Mouse (Mus musculus) limb, embryonic 13.5 days (tissue): ENCODE measurements at regions not wholly inside any gene's neighbourhood (a gene's known extent, or its start where the extent isn't known, plus 50 kb on each side); places are given as distances from the start of the nearest gene placed in this dataset.

Experiments
- ATAC-seq: fragments of 200-750 bp; cut with Nextera tagmentation; 2 replicates; pipeline ENCODE4 v1.8.0; 2017; ENCODE audit warnings: low read depth, moderate number of reproducible peaks, moderate TSS enrichment; ENCODE audit not compliant: low FRiP score
- H3K27ac ChIP-seq: fragments of 300-500 bp; sonication (generic); 2 replicates; pipeline ENCODE4 v1.5.1; 2015; ENCODE audit warnings: inconsistent platforms, mild to moderate bottlenecking, moderate library complexity
- H3K27me3 ChIP-seq: fragments of 300-500 bp; sonication (generic); 2 replicates; pipeline ENCODE4 v1.6.1; 2015; ENCODE audit warnings: mild to moderate bottlenecking, inconsistent platforms
- H3K36me3 ChIP-seq: fragments of 300-500 bp; sonication (generic); 2 replicates; pipeline ENCODE4 v1.6.1; 2015; ENCODE audit warnings: inconsistent platforms, mild to moderate bottlenecking, moderate library complexity
- H3K4me1 ChIP-seq: fragments of 300-500 bp; sonication (generic); 2 replicates; pipeline ENCODE4 v1.6.1; 2015; ENCODE audit warnings: inconsistent platforms
- H3K4me2 ChIP-seq: fragments of 300-500 bp; sonication (generic); replicated peaks from 2 replicates; pipeline ENCODE4 v1.6.1; 2015; ENCODE audit warnings: inconsistent platforms, mild to moderate bottlenecking, moderate library complexity
- H3K4me3 ChIP-seq: fragments of 300-500 bp; sonication (generic); 2 replicates; pipeline ENCODE4 v1.5.1; 2015; ENCODE audit warnings: moderate library complexity, mild to moderate bottlenecking, inconsistent platforms
- H3K9ac ChIP-seq: fragments of 300-500 bp; sonication (generic); 2 replicates; pipeline ENCODE4 v1.6.1; 2015; ENCODE audit warnings: mild to moderate bottlenecking, inconsistent platforms
- H3K9me3 ChIP-seq: fragments of 300-500 bp; sonication (generic); 2 replicates; pipeline ENCODE4 v1.6.1; 2016; ENCODE audit warnings: inconsistent platforms
- WGBS: fragments of 180-500 bp; shearing (Covaris S2); methylation state at CpG from one replicate; pipeline ENCODE4 v1.1.7; 2015; 5-methylcytosine and 5-hydroxymethylcytosine counted together

- ATAC-seq, result peak; percentile 48; the same call in 1 of the 2 replicates
- 9% methylated on average over 6 of the region's 6 CpGs for WGBS
Measured at GRCm38 (mm10) chr2:21267149-21267761, 61.7 kb downstream of the Thnsl1 start.

GRCm38 (mm10) chr2:21269989-21270846 is 64.7 kb downstream of the Thnsl1 start:
- no peak overlapping the region for H3K27ac ChIP-seq
- ATAC-seq, result no peak

More at GRCm38 (mm10) chr2:21267149-21267761, 61.7 kb downstream of the Thnsl1 start:
- no peak overlapping the region for H3K27ac ChIP-seq
- no peak overlapping the region for H3K9ac ChIP-seq
- no peaks in the 10 kb centered on the region for H3K9me3 ChIP-seq
- no peak overlapping the region for H3K4me3 ChIP-seq
- H3K27me3 ChIP-seq, result no peaks in the 10 kb centered on the region
- peaks cover 5% of the 10 kb centered on the region for H3K4me1 ChIP-seq
- H3K4me2 ChIP-seq, result peak overlapping the region; percentile 39
- H3K36me3 ChIP-seq, result no peaks in the 10 kb centered on the region

GRCm38 (mm10) chr2:21273416-21273815 is 67.9 kb downstream of the Thnsl1 start:
- ATAC-seq, result no peak
- Histone ChIP-seq H3K4me1 (no peaks in the 10 kb centered on the region), H3K4me2 (no peak overlapping the region), H3K27me3 (no peaks in the 10 kb centered on the region), H3K36me3 (no peaks in the 10 kb centered on the region), H3K4me3 (no peak overlapping the region), H3K27ac (no peak overlapping the region), H3K9me3 (no peaks in the 10 kb centered on the region), H3K9ac (no peak overlapping the region)
- WGBS, result 89% methylated on average over 4 of the region's 4 CpGs

More at GRCm38 (mm10) chr2:21269989-21270846, 64.7 kb downstream of the Thnsl1 start:
- Histone ChIP-seq H3K9me3 (no peaks in the 10 kb centered on the region), H3K4me3 (no peak overlapping the region), H3K27me3 (no peaks in the 10 kb centered on the region), H3K9ac (no peak overlapping the region), H3K36me3 (no peaks in the 10 kb centered on the region), H3K4me1 (peaks cover 5% of the 10 kb centered on the region), H3K4me2 (no peak overlapping the region)
- 79% methylated on average over 12 of the region's 12 CpGs for WGBS

GRCm38 (mm10) chr2:21275315-21275714 is 69.8 kb downstream of the Thnsl1 start:
- 89% methylated on average over 4 of the region's 4 CpGs for WGBS
- Histone ChIP-seq H3K4me2 (no peak overlapping the region), H3K4me3 (no peak overlapping the region), H3K36me3 (no peaks in the 10 kb centered on the region), H3K9me3 (no peaks in the 10 kb centered on the region), H3K27me3 (no peaks in the 10 kb centered on the region), H3K27ac (no peak overlapping the region), H3K9ac (no peak overlapping the region), H3K4me1 (no peaks in the 10 kb centered on the region)
- no peak for ATAC-seq

GRCm38 (mm10) chr2:21280794-21281420 is 75.4 kb downstream of the Thnsl1 start:
- Histone ChIP-seq H3K27me3 (no peaks in the 10 kb centered on the region), H3K4me3 (no peak overlapping the region), H3K4me2 (no peak overlapping the region), H3K27ac (no peak overlapping the region), H3K9me3 (peaks cover 3% of the 10 kb centered on the region; the same call in 1 of the 2 replicates), H3K4me1 (no peaks in the 10 kb centered on the region), H3K36me3 (no peaks in the 10 kb centered on the region), H3K9ac (no peak overlapping the region)
- peak; percentile 77; the same call in 1 of the 2 replicates for ATAC-seq
- 32% methylated on average over 9 of the region's 9 CpGs for WGBS

GRCm38 (mm10) chr2:21282505-21283200 is 77.1 kb downstream of the Thnsl1 start:
- no peak overlapping the region for H3K9ac ChIP-seq
- H3K4me2 ChIP-seq, result no peak overlapping the region
- no peaks in the 10 kb centered on the region for H3K4me1 ChIP-seq
- no peak overlapping the region for H3K27ac ChIP-seq
- no peak for ATAC-seq
- H3K9me3 ChIP-seq, result peaks cover 3% of the 10 kb centered on the region; the same call in 1 of the 2 replicates
- no peaks in the 10 kb centered on the region for H3K27me3 ChIP-seq
- no peak overlapping the region for H3K4me3 ChIP-seq
- 76% methylated on average over 14 of the region's 14 CpGs for WGBS
- no peaks in the 10 kb centered on the region for H3K36me3 ChIP-seq

- no peak overlapping the region for H3K9ac ChIP-seq
- no peaks in the 10 kb centered on the region for H3K4me1 ChIP-seq
- H3K27ac ChIP-seq, result no peak overlapping the region
- H3K36me3 ChIP-seq, result no peaks in the 10 kb centered on the region
- H3K9me3 ChIP-seq, result peaks cover 3% of the 10 kb centered on the region; the same call in 1 of the 2 replicates
- WGBS, result 87% methylated on average over 3 of the region's 3 CpGs
- H3K4me3 ChIP-seq, result no peak overlapping the region
- H3K27me3 ChIP-seq, result no peaks in the 10 kb centered on the region
- no peak for ATAC-seq
- H3K4me2 ChIP-seq, result no peak overlapping the region
Measured at GRCm38 (mm10) chr2:21284881-21285280, 79.4 kb downstream of the Thnsl1 start.

- H3K27me3 ChIP-seq, result no peaks in the 10 kb centered on the region
- no peak for ATAC-seq
Measured at GRCm38 (mm10) chr2:21287786-21288185, 79.6 kb upstream of the Gpr158 start.

GRCm38 (mm10) chr2:21292669-21293151 is 74.6 kb upstream of the Gpr158 start:
- H3K36me3 ChIP-seq, result no peaks in the 10 kb centered on the region
- H3K27ac ChIP-seq, result no peak overlapping the region
- H3K9ac ChIP-seq, result no peak overlapping the region
- no peaks in the 10 kb centered on the region for H3K27me3 ChIP-seq
- H3K4me1 ChIP-seq, result no peaks in the 10 kb centered on the region
- H3K4me3 ChIP-seq, result no peak overlapping the region
- H3K4me2 ChIP-seq, result no peak overlapping the region
- no peaks in the 10 kb centered on the region for H3K9me3 ChIP-seq
- ATAC-seq, result no peak
- WGBS, result 64% methylated on average over 2 of the region's 2 CpGs

More at GRCm38 (mm10) chr2:21287786-21288185, 79.6 kb upstream of the Gpr158 start:
- Histone ChIP-seq H3K9me3 (peaks cover 3% of the 10 kb centered on the region; the same call in 1 of the 2 replicates), H3K36me3 (no peaks in the 10 kb centered on the region), H3K9ac (no peak overlapping the region), H3K27ac (no peak overlapping the region), H3K4me3 (no peak overlapping the region), H3K4me2 (no peak overlapping the region), H3K4me1 (no peaks in the 10 kb centered on the region)
- 82% methylated on average over 13 of the region's 13 CpGs for WGBS

- Histone ChIP-seq H3K9me3 (no peaks in the 10 kb centered on the region), H3K4me3 (no peak overlapping the region), H3K27ac (no peak overlapping the region), H3K36me3 (no peaks in the 10 kb centered on the region), H3K4me1 (no peaks in the 10 kb centered on the region), H3K27me3 (no peaks in the 10 kb centered on the region), H3K9ac (no peak overlapping the region), H3K4me2 (no peak overlapping the region)
- 75% methylated on average over 2 of the region's 2 CpGs for WGBS
- no peak for ATAC-seq
Measured at GRCm38 (mm10) chr2:21294002-21294401, 73.3 kb upstream of the Gpr158 start.

- Histone ChIP-seq H3K27me3 (no peaks in the 10 kb centered on the region), H3K4me2 (no peak overlapping the region), H3K27ac (no peak overlapping the region), H3K4me1 (no peaks in the 10 kb centered on the region), H3K9me3 (no peaks in the 10 kb centered on the region), H3K36me3 (no peaks in the 10 kb centered on the region), H3K4me3 (no peak overlapping the region), H3K9ac (no peak overlapping the region)
- WGBS, result 89% methylated on average over 5 of the region's 5 CpGs
- no peak for ATAC-seq
Measured at GRCm38 (mm10) chr2:21299681-21300080, 67.7 kb upstream of the Gpr158 start.
